Mouse (Mus musculus) heart, postnatal 4 days (tissue): ENCODE measurements around the gene Rtn4. TPM values are rescaled to one million over a fixed set of nuclear protein-coding genes. Genes with fewer than 3 reads are reported as not detected.

ENCODE experiments used
- DNase-seq: peaks from one replicate; pipeline ENCODE4 v3.0.0; 2021
- total RNA-seq, 2 experiments: library from RNA; stranded (reverse); gene quantifications; 2 replicates each; pipeline ENCODE4 v1.2.3; 2021

The Rtn4 gene
- total RNA-seq, 2 experiments from 2014 or later = 231 to 239 TPM

- no peak for DNase-seq
Measured at GRCm38 (mm10) chr11:29766313-29766982, 73.7 kb downstream of the Rtn4 start.

DNA sequence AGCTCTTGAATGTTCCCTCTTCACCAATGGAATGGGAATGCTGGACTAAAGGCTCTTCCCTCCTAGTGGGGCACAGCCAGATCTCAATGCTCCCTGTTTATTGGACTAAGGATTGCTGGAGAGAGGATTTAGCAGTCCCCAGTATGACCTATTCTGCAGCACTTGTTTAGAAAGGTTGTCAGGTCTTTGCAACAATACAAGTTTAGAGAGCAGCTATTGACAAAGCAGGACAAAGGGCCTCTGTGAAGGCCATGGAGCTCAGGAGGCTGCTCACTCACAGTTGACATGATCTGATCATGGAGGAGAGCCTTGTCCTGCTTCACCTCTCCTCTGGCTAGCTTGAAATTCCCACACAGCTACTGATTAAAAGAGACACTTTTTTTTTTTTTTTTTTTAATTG is 75.8 kb downstream of the Rtn4 start:
- no peak for DNase-seq

DNA sequence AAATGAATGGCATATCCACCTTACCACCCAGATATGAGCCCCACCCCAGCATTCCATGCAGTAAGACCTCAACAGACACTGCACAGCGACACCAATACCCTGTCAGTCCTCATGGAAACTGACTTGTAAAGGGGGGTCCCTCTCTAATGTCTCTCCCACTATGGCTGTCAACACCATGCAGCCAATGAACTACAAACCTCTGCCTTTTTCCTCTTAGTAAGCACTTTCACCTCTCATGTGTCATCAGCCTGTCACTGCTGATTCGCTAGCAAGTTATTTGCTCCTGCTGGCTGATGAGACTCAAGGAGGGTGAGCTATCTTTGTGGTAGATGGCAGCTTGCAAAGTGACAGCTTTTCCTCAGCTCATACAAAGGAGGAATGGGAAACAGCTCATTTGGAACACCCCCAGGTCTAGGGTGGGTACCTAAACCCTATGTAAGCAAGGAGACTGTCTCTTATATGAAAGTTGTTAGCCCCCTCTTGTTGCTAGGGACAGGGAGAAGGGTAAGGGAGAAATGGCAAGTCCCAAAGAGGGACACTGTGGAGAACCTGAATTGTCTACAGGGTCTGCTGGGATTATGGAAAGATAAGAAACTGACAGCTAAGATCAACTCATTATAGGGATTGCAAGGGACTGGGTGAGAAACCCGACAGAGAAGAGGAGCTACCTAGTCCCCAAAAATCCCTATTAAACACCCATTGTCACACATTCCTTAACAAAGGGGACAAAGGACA is 78.1 kb downstream of the Rtn4 start:
- DNase-seq = no peak

DNA sequence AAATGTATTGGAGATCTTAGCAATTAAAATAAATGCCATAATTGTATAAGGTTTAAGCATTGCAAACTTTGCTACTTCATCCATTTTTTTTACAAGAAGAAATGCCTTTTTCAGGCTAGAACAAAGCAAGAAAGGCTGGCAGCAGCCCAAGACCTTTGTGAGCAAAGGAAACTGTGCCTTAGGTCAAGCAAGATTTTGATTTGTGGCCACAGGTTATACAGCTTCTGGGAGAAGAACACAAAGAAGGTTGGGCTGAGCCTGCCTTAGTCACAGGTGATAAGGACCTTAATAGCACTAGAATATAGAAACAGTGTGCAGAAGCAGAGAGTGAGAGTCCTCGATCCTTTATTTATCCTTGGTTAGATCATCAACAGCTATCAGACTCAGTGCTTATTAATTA is 79.5 kb downstream of the Rtn4 start:
- DNase-seq = peak; percentile 16

GRCm38 (mm10) chr11:29774296-29774695 is 81.5 kb downstream of the Rtn4 start:
- DNase-seq = peak; percentile 7

DNA sequence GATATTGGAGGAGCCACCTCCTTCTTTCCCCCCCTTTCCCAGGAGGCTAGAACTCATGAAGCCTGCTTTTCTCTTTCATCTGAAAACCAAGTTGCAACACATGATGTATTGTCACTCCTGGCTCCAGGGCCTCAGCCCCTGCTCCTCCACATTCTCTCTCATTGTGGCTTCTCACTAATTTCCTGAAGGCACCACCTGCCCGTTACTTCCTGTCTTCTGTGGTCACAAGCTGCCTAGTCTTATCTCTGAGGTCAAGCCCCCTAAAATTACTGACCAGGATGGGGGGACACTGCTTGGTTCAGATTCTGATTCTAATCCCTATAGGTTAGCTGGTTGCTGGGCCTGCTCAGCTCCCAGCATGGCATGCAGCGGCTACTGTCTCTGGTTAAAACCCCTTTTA is 82.0 kb downstream of the Rtn4 start:
- DNase-seq = no peak

- peak; percentile 89 for DNase-seq
Measured at GRCm38 (mm10) chr11:29777964-29778363, 85.2 kb downstream of the Rtn4 start.

- no peak for DNase-seq
Measured at GRCm38 (mm10) chr11:29778936-29779335, 86.2 kb downstream of the Rtn4 start.

GRCm38 (mm10) chr11:29779409-29780026 is 86.8 kb downstream of the Rtn4 start:
- no peak for DNase-seq

DNA sequence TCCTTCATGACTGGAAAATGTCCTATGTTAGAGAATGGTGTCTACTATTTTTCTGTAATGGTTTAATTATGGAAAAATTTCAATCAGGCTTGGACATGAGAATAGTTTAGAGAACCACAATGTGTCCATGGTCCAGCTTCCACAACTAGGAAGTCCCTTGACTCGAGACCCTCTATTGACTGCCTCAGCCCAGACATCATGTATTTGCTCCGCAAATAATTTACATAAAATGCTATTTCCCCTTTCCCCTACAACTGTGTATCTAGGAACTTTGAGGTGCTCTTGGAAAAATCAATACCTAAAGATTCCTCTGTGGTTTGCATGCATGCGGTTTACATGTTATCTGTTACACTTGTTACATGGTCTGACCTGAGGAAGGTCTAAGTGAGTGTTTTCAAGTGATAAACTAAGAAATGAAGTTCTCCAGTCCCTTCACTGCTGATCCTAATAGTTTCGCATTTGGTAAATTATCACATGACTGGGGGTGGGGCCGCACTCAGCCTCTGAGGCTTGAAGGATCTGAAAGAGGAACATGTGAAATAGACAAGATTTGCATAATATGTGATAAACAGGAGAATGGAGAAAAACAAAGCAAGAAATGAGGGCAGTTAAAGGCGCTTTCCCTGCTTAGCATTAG is 94.0 kb downstream of the Rtn4 start:
- DNase-seq = no peak

DNA sequence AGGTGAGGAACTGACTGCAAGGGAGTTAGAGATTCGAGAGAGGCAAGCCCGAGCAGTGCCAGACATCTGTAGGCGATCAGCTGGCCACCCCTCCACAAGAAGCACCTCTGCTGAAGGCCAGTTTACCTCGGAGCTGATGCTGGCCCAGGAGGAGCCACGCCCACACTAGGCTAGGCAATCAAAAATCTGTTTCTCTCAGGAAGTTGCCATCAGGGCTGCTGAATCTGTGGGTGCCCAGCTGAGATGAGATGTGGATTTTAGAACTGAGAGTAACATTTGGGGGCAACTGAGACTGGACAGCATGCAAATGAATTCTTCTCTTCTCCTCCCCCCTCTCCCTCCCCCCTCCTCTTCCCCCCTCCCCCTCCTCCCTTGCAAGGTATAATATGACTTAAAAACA is 94.7 kb downstream of the Rtn4 start:
- no peak for DNase-seq

GRCm38 (mm10) chr11:29788499-29788898 is 95.8 kb downstream of the Rtn4 start:
- DNase-seq = no peak

DNA sequence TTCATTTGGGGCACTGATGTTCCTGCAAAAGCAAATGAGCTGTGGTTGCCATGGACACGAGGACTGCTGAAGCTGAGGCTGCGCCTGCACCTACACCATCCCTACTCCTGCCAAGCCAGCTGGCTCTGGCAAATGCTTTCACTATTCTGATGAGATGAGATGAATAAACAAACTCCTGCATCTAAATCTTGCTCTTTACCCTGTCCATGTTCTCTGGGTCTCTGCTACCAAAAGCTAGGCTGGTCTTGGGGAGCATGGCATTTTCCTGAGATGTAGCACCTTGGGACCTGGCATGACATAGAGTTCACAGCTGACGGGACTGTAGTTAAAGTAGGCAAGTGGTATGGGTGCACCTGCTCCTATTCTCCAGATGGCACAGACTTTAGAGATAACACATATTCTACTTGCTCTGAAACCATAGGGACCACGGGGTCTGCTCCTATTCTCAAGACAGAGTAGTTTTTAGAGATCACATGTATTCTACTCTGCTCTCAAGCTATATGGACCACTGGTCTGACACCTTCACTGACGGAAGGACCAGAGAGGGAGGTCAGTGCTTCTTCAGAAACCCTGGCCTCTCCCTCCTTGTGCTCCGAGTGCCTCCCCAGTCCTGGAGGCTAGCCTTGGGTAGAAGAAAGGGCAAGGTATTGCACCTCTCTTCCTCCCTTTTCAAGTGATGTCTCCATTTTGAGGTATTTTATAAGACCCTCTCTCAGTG is 96.3 kb downstream of the Rtn4 start:
- no peak for DNase-seq

- no peak for DNase-seq
Measured at GRCm38 (mm10) chr11:29790796-29791195, 98.0 kb downstream of the Rtn4 start.

Other genes with a start within 250 kb of the Rtn4 start
- 10 to 100 TPM; 14.2 to 17.7 TPM for gene Prorsd1, start 177.9 kb upstream of the Rtn4 start, total RNA-seq
- 10 to 100 TPM; 43.4 to 49.4 TPM for gene Mtif2, start 166.5 kb upstream of the Rtn4 start, total RNA-seq
- gene Clhc1, start 145.0 kb upstream of the Rtn4 start, total RNA-seq = under 1 TPM in 1 of 2 experiments, not detected in 1; 0.18 TPM
- gene Rps27a, start 144.8 kb upstream of the Rtn4 start, total RNA-seq = 100 to 1,000 TPM; 749 to 777 TPM
- gene 4931440F15Rik, start 132.7 kb downstream of the Rtn4 start, total RNA-seq = 1 to 10 TPM; 1.1 to 1.5 TPM